Mouse (Mus musculus): ENCODE results near the gene Slc5a3.

The Slc5a3 gene

GRCm38 (mm10) chr16:92057456-92057851 lies 668 bp upstream of the Slc5a3 start:
- POLR2A ChIA-PET, result interaction anchor here (0.5 to 2.8 kb wide), 29 partner anchors 8 to 572 kb away, joined by 3 to 18 read pairs (median 4); partner anchors contain the start of gene Ifnar1 (in 1 of the 4)
- CTCF ChIA-PET, result interaction anchor here in 2 of 4 experiments (0.5 to 2.1 kb wide), 2 partner anchors 147 to 229 kb away, joined by 5 to 7 read pairs; no protein-coding TSS in a partner anchor

- CTCF ChIA-PET, result interaction anchor here in 3 of 4 experiments (0.6 to 2.1 kb wide), 4 partner anchors 9 to 400 kb away, joined by 3 to 7 read pairs (median 4); no protein-coding TSS in a partner anchor
- POLR2A ChIA-PET, result interaction anchor here (0.5 to 2.8 kb wide), 51 partner anchors 8 to 1652 kb away, joined by 3 to 18 read pairs (median 4); partner anchors contain the start of genes Donson (in 1 of the 4) and Dop1b (in 1 of the 4)
These were observed 810 bp downstream of the Slc5a3 start for GRCm38 (mm10) chr16:92058644-92059620.

- POLR2A ChIA-PET, result interaction anchor here in 3 of 4 experiments (0.6 to 1.7 kb wide), 11 partner anchors 16 to 413 kb away, joined by 3 to 5 read pairs (median 3); partner anchors contain the start of genes Gart (in 1 of the 3) and Son (in 1 of the 3)
- CTCF ChIA-PET, result interaction anchor here in 3 of 4 experiments (0.6 to 1.8 kb wide), 3 partner anchors 9 to 226 kb away, joined by 3 to 12 read pairs (median 4); no protein-coding TSS in a partner anchor
These were observed 2.1 kb downstream of the Slc5a3 start for GRCm38 (mm10) chr16:92060213-92060612.

GRCm38 (mm10) chr16:92061586-92061985 lies 3.5 kb downstream of the Slc5a3 start:
- POLR2A ChIA-PET, result interaction anchor here in 3 of 4 experiments (0.7 to 2.6 kb wide), 8 partner anchors 9 to 423 kb away, joined by 3 to 7 read pairs (median 4); no protein-coding TSS in a partner anchor
- CTCF ChIA-PET, result interaction anchor here in 1 of 4 experiments (1.0 to 1.8 kb wide), 3 partner anchors 125 to 225 kb away, joined by 3 to 4 read pairs (median 4); no protein-coding TSS in a partner anchor

GRCm38 (mm10) chr16:92062832-92063231 lies 4.7 kb downstream of the Slc5a3 start:
- ChIA-PET POLR2A (interaction anchor here in 2 of 4 experiments (0.6 to 2.6 kb wide), 4 partner anchors 8 to 51 kb away, joined by 4 to 7 read pairs (median 6); no protein-coding TSS in a partner anchor), CTCF (interaction anchor here in 1 of 4 experiments (1.7 kb wide), 1 partner anchor 126 kb away, joined by 4 read pairs; no protein-coding TSS in a partner anchor)

GRCm38 (mm10) chr16:92064801-92065200 lies 6.7 kb downstream of the Slc5a3 start:
- CTCF ChIA-PET, result no interaction called here
- POLR2A ChIA-PET, result interaction anchor here in 2 of 4 experiments (0.6 to 1.9 kb wide), 3 partner anchors 9 to 15 kb away, joined by 3 to 5 read pairs (median 3); no protein-coding TSS in a partner anchor

- CTCF ChIA-PET, result interaction anchor here in 1 of 4 experiments (0.6 kb wide), 1 partner anchor 138 kb away, joined by 4 read pairs; no protein-coding TSS in a partner anchor
- POLR2A ChIA-PET, result interaction anchor here in 3 of 4 experiments (0.9 to 1.8 kb wide), 6 partner anchors 8 to 19 kb away, joined by 3 to 7 read pairs (median 4); partner anchors contain the start of genes Gm49711 (in 2 of the 3), Mrps6 (in 2 of the 3) and Slc5a3 (in 2 of the 3)
These were observed 12.2 kb downstream of the Slc5a3 start for GRCm38 (mm10) chr16:92070338-92070737.

GRCm38 (mm10) chr16:92076797-92077196 lies 18.7 kb downstream of the Slc5a3 start:
- CTCF ChIA-PET, result interaction anchor here in 1 of 4 experiments (0.5 kb wide), 1 partner anchor 350 kb away, joined by 5 read pairs; no protein-coding TSS in a partner anchor
- POLR2A ChIA-PET, result interaction anchor here in 2 of 4 experiments (1.2 to 1.8 kb wide), 3 partner anchors 16 to 24 kb away, joined by 3 to 4 read pairs (median 3); partner anchors contain the start of genes Gm49711 (in 1 of the 2), Mrps6 (in 1 of the 2) and Slc5a3 (in 1 of the 2)

- POLR2A ChIA-PET, result interaction anchor here in 2 of 4 experiments (0.6 to 1.3 kb wide), 3 partner anchors 9 to 11 kb away, joined by 3 to 4 read pairs (median 4); no protein-coding TSS in a partner anchor
These were observed 25.8 kb downstream of the Slc5a3 start for GRCm38 (mm10) chr16:92083771-92084453.

GRCm38 (mm10) chr16:92089225-92089624 lies 31.1 kb downstream of the Slc5a3 start:
- ChIA-PET POLR2A (interaction anchor here in 2 of 4 experiments (0.7 to 1.4 kb wide), 7 partner anchors 12 to 326 kb away, joined by 3 to 4 read pairs (median 3); partner anchors contain the start of genes Gm49711 (in 1 of the 2), Mrps6 (in 1 of the 2) and Slc5a3 (in 1 of the 2)), CTCF (interaction anchor here in 1 of 4 experiments (0.8 kb wide), 1 partner anchor 37 kb away, joined by 4 read pairs; no protein-coding TSS in a partner anchor)

More at GRCm38 (mm10) chr16:92083771-92084453, 25.8 kb downstream of the Slc5a3 start:
- CTCF ChIA-PET, result no interaction called here

- ChIA-PET CTCF (no interaction called here), POLR2A (no interaction called here)
These were observed 33.8 kb downstream of the Slc5a3 start for GRCm38 (mm10) chr16:92091876-92092275.

GRCm38 (mm10) chr16:92098351-92099051 lies 40.4 kb downstream of the Slc5a3 start:
- POLR2A ChIA-PET, result interaction anchor here in 1 of 4 experiments (1.0 kb wide), 1 partner anchor 14 kb away, joined by 3 read pairs; no protein-coding TSS in a partner anchor

GRCm38 (mm10) chr16:92099598-92099997 lies 41.5 kb downstream of the Slc5a3 start:
- CTCF ChIA-PET, result interaction anchor here in 1 of 4 experiments (0.7 kb wide), 1 partner anchor 13 kb away, joined by 3 read pairs; no protein-coding TSS in a partner anchor
- POLR2A ChIA-PET, result interaction anchor here in 1 of 4 experiments (1.8 kb wide), 1 partner anchor 22 kb away, joined by 4 read pairs; no protein-coding TSS in a partner anchor

More at GRCm38 (mm10) chr16:92098351-92099051, 40.4 kb downstream of the Slc5a3 start:
- CTCF ChIA-PET, result interaction anchor here in 1 of 4 experiments (0.5 kb wide), 1 partner anchor 556 kb away, joined by 6 read pairs; no protein-coding TSS in a partner anchor

- POLR2A ChIA-PET, result interaction anchor here in 1 of 4 experiments (1.8 kb wide), 1 partner anchor 23 kb away, joined by 4 read pairs; no protein-coding TSS in a partner anchor
- CTCF ChIA-PET, result interaction anchor here in 1 of 4 experiments (0.7 kb wide), 1 partner anchor 12 kb away, joined by 3 read pairs; no protein-coding TSS in a partner anchor
These were observed 42.0 kb downstream of the Slc5a3 start for GRCm38 (mm10) chr16:92100111-92100510.

- CTCF ChIA-PET, result interaction anchor here in 1 of 4 experiments (2.3 kb wide), 1 partner anchor 184 kb away, joined by 9 read pairs; no protein-coding TSS in a partner anchor
- POLR2A ChIA-PET, result interaction anchor here (0.6 to 1.4 kb wide), 6 partner anchors 12 to 937 kb away, joined by 3 to 7 read pairs (median 4); partner anchors contain the start of genes Gm49711 (in 1 of the 4), Mrps6 (in 1 of the 4) and Slc5a3 (in 1 of the 4)
These were observed 44.0 kb downstream of the Slc5a3 start for GRCm38 (mm10) chr16:92102115-92102514.

- CTCF ChIA-PET, result interaction anchor here in 2 of 4 experiments (1.2 to 2.3 kb wide), 2 partner anchors 9 to 184 kb away, joined by 3 to 9 read pairs; no protein-coding TSS in a partner anchor
- POLR2A ChIA-PET, result interaction anchor here in 3 of 4 experiments (0.5 to 1.4 kb wide), 8 partner anchors 12 to 1953 kb away, joined by 3 to 6 read pairs (median 4); partner anchors contain the start of genes Gm49711 (in 1 of the 3), Mrps6 (in 1 of the 3) and Slc5a3 (in 1 of the 3)
These were observed 44.8 kb downstream of the Slc5a3 start for GRCm38 (mm10) chr16:92102931-92103330.
